Mouse (Mus musculus) gastrocnemius, adult 8-10 months (tissue): ENCODE results near the gene Ak3. TPM values are rescaled to one million over a fixed set of nuclear protein-coding genes. Genes with fewer than 3 reads are reported as not detected.
A peak's percentile ranks its signal among the peaks of the same experiment; 100 is the strongest.

Source experiments
- DNase-seq, 2 experiments: peaks; one replicate each; pipeline ENCODE4 v3.0.0; 2022; ENCODE audit warnings: low spot score in 2 of 2
- total RNA-seq, 4 experiments: library from RNA; stranded (reverse); gene quantifications; 2 replicates each; pipeline ENCODE4 v1.2.4; 2022

Gene Ak3
- 10 to 100 TPM; 32.4 to 42.5 (median 39.8) TPM for total RNA-seq

GRCm38 (mm10) chr19:29047334-29048170 lies at the start of gene Ak3:
Gene Ak3, minus strand, starts transcription at chr19:29047961.
- DNase-seq, result peak; percentile 70 to 78

GRCm38 (mm10) chr19:29092194-29092593 lies 44.4 kb upstream of the Ak3 start:
- DNase-seq, result no peak

- DNase-seq, result no peak
These were observed 40.9 kb upstream of the Ak3 start for GRCm38 (mm10) chr19:29088628-29089027.

GRCm38 (mm10) chr19:29074802-29075201 lies 27.0 kb upstream of the Ak3 start:
- no peak for DNase-seq

GRCm38 (mm10) chr19:29069195-29069594 lies 21.4 kb upstream of the Ak3 start:
- DNase-seq, result no peak

- DNase-seq, result peak; percentile 82
These were observed 19.3 kb upstream of the Ak3 start for GRCm38 (mm10) chr19:29066981-29067471.

- DNase-seq, result peak in 1 of 2 experiments; percentile 34
These were observed 16.8 kb upstream of the Ak3 start for GRCm38 (mm10) chr19:29064451-29065102.

- peak; percentile 87 to 90 for DNase-seq
These were observed 16.0 kb upstream of the Ak3 start for GRCm38 (mm10) chr19:29063577-29064363.

GRCm38 (mm10) chr19:29063009-29063408 lies 15.2 kb upstream of the Ak3 start:
- no peak for DNase-seq

GRCm38 (mm10) chr19:29060299-29060698 lies 12.5 kb upstream of the Ak3 start:
- no peak for DNase-seq

- DNase-seq, result no peak
These were observed 11.9 kb upstream of the Ak3 start for GRCm38 (mm10) chr19:29059688-29060087.

GRCm38 (mm10) chr19:29058741-29059140 lies 11.0 kb upstream of the Ak3 start:
- DNase-seq, result no peak

- DNase-seq, result no peak
These were observed 7.7 kb upstream of the Ak3 start for GRCm38 (mm10) chr19:29055469-29055868.

GRCm38 (mm10) chr19:29054594-29054993 lies 6.8 kb upstream of the Ak3 start:
- no peak for DNase-seq

- DNase-seq, result no peak
These were observed 5.0 kb upstream of the Ak3 start for GRCm38 (mm10) chr19:29052786-29053185.

GRCm38 (mm10) chr19:29050186-29050980 lies 2.6 kb upstream of the Ak3 start:
- DNase-seq, result no peak

GRCm38 (mm10) chr19:29049401-29050075 lies 1.8 kb upstream of the Ak3 start:
- DNase-seq, result no peak

GRCm38 (mm10) chr19:29046961-29047333 lies 814 bp downstream of the Ak3 start:
- DNase-seq, result no peak

GRCm38 (mm10) chr19:29045956-29046650 lies 1.7 kb downstream of the Ak3 start:
- DNase-seq, result no peak

GRCm38 (mm10) chr19:29045369-29045768 lies 2.4 kb downstream of the Ak3 start:
- DNase-seq, result no peak
